Comparison of ENCODE assay signal across 7 mouse cellular contexts in the genomic region with DNA sequence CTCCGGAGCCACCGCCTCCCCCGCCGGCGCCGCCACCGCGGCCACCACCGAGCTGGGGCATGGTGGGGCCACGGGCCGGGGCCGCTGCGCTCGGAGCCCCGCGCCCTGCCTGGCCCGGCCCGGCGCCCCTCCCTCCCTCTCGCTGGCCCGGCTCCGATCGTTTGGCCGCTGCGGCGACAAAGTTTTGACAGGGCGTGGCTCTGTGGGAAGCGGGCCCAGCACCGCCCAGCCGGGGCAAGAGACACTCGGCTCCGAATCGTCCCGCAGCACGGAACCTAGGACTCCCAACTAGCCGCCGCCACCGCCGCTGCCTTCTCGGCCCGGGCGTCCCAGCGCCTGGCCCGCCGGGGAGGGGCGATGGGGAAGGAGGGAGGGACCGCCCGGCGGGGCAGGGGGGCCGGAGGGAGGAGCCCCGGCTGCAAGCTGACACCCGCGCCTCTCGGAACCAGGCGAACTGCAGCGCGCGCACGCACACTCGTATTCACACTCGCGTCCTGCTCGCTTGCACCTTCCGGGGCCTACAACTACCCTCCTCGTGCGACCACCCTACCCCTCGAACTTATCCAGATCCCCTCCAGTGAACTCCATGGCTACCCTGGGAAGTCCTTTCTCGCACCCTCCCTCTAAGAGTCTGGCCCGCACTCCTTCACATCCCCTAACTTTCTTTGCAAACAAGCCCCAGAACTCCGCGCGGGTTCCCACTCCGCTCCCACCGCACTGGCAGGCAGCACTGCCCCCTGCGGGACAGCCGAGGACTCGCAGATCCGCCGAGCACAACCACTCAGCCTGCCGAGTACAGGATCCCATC. TPM values are rescaled to one million over a fixed set of nuclear protein-coding genes. Genes with fewer than 3 reads are reported as not detected.
DNase-seq lines count a peak whose midpoint lies in the region; ATAC-seq and TF ChIP-seq lines count a peak whose summit lies in the region.

A gene (minus strand): TSS at position 363 of the 808 bp plus-strand sequence.

- peak within 1 kb of the TSS; percentile 80 for H3K4me2 ChIP-seq in embryonic facial prominence, embryonic 13.5 days
- H3K4me2 ChIP-seq in limb, embryonic 11.5 days (ENCODE audit: low read depth, severe bottlenecking), result peak within 1 kb of the TSS; percentile 93
- peak within 1 kb of the TSS; percentile 100 for H3K4me2 ChIP-seq in midbrain, embryonic 14.5 days (ENCODE audit: low read length)

- H3K27ac ChIP-seq in embryonic facial prominence, embryonic 13.5 days, result peak within 1 kb of the TSS; percentile 98
- H3K27ac ChIP-seq in heart, adult 2 months, result peak within 1 kb of the TSS; percentile 83
- H3K27ac ChIP-seq in kidney, adult 2 months (ENCODE audit: insufficient read depth, low read depth, low read length), result peak within 1 kb of the TSS; percentile 57
- peak within 1 kb of the TSS; percentile 94 for H3K27ac ChIP-seq in limb, embryonic 11.5 days (replicated peaks; ENCODE audit: low read depth, low read length)
- peak within 1 kb of the TSS; percentile 60 for H3K27ac ChIP-seq in midbrain, embryonic 14.5 days (replicated peaks; ENCODE audit: low read depth, low read length)

- peak within 1 kb of the TSS; percentile 92 for H3K4me3 ChIP-seq in embryonic facial prominence, embryonic 13.5 days
- H3K4me3 ChIP-seq in heart, adult 2 months, result peak within 1 kb of the TSS; percentile 91
- H3K4me3 ChIP-seq in kidney, adult 2 months (ENCODE audit: insufficient read depth, low read depth, low read length), result peak within 1 kb of the TSS; percentile 59
- peak within 1 kb of the TSS; percentile 94 for H3K4me3 ChIP-seq in limb, embryonic 11.5 days (ENCODE audit: low read depth, low read length)
- peak within 1 kb of the TSS; percentile 65 for H3K4me3 ChIP-seq in midbrain, embryonic 14.5 days (replicated peaks; ENCODE audit: low read depth, low read length)

- H3K27me3 ChIP-seq in embryonic facial prominence, embryonic 13.5 days, result no peaks in the 10 kb centered on the region
- H3K27me3 ChIP-seq in heart, adult 2 months (ENCODE audit: control insufficient read depth, insufficient read depth, low read length), result no peaks in the 10 kb centered on the region
- no peaks in the 10 kb centered on the region for H3K27me3 ChIP-seq in kidney, adult 2 months (replicated peaks; ENCODE audit: control insufficient read depth, insufficient read depth, low read length)
- no peaks in the 10 kb centered on the region for H3K27me3 ChIP-seq in limb, embryonic 11.5 days (ENCODE audit: control insufficient read depth, insufficient read depth, low read length)
- H3K27me3 ChIP-seq in midbrain, embryonic 14.5 days (ENCODE audit: control insufficient read depth, insufficient read depth, low read length), result no peaks in the 10 kb centered on the region

- peak; percentile 93 to 95 for DNase-seq in adrenal gland, postnatal 36 days
- peak; percentile 92 to 97 for DNase-seq in heart, adult 2 months
- DNase-seq in kidney, adult 2 months, result peak; percentile 93
- peak; percentile 98 for DNase-seq in limb, embryonic 11.5 days (ENCODE audit: low spot score)
- peak; percentile 93 for DNase-seq in midbrain, embryonic 14.5 days
- DNase-seq in spleen, adult 12 weeks (ENCODE audit: low spot score), result peak; percentile 57

- 1% methylated on average over 74 of the region's 80 CpGs for WGBS in embryonic facial prominence, embryonic 13.5 days
- 1% methylated on average over 74 of the region's 80 CpGs for WGBS in heart, adult 2 months
- WGBS in kidney, adult 2 months, result 1% methylated on average over 80 of the region's 80 CpGs
- under 1% methylated on average over 60 of the region's 80 CpGs for WGBS in limb, embryonic 11.5 days
- under 1% methylated on average over 79 of the region's 80 CpGs for WGBS in midbrain, embryonic 14.5 days

- peaks cover 36% of the 10 kb centered on the region for H3K4me1 ChIP-seq in embryonic facial prominence, embryonic 13.5 days
- H3K4me1 ChIP-seq in heart, adult 2 months (ENCODE audit: control insufficient read depth, insufficient read depth, low read length), result peaks cover 2% of the 10 kb centered on the region
- no peaks in the 10 kb centered on the region for H3K4me1 ChIP-seq in kidney, adult 2 months (ENCODE audit: control insufficient read depth, insufficient read depth, low read length)
- H3K4me1 ChIP-seq in limb, embryonic 11.5 days (ENCODE audit: control insufficient read depth, insufficient read depth, low read length), result peaks cover 12% of the 10 kb centered on the region
- H3K4me1 ChIP-seq in midbrain, embryonic 14.5 days (ENCODE audit: control insufficient read depth, insufficient read depth, low read length), result peaks cover 5% of the 10 kb centered on the region

- TF ChIP-seq CTCF in heart, adult 2 months (IDR thresholded peaks at IDR 0.05), result no peak
- TF ChIP-seq CTCF in kidney, adult 2 months (conservative IDR thresholded peaks at IDR 0.05; ENCODE audit: insufficient read depth, insufficient read length, low read depth, low read length), result peak; percentile 91

- H3K9me3 ChIP-seq in embryonic facial prominence, embryonic 13.5 days, result no peaks in the 10 kb centered on the region
- no peaks in the 10 kb centered on the region for H3K9me3 ChIP-seq in limb, embryonic 11.5 days (ENCODE audit: control insufficient read depth, low read length)
- no peaks in the 10 kb centered on the region for H3K9me3 ChIP-seq in midbrain, embryonic 14.5 days (ENCODE audit: control insufficient read depth, low read length)

- peak; percentile 93 for ATAC-seq in embryonic facial prominence, embryonic 13.5 days (ENCODE audit: insufficient number of reproducible peaks, insufficient read depth, low FRiP score, low TSS enrichment, low read depth)
- peak; percentile 94 for ATAC-seq in limb, embryonic 11.5 days (ENCODE audit: insufficient number of reproducible peaks, low FRiP score, low TSS enrichment, low read depth)
- peak; percentile 83 for ATAC-seq in midbrain, embryonic 14.5 days (ENCODE audit: low FRiP score, low TSS enrichment)

- peak; percentile 83; the same call in 1 of the 2 replicates for TF ChIP-seq POLR2A in heart, adult 2 months (IDR thresholded peaks at IDR 0.05; ENCODE audit: insufficient read depth, low read depth, low read length)
- no peak for TF ChIP-seq POLR2A in kidney, adult 2 months (IDR thresholded peaks at IDR 0.05; ENCODE audit: low read depth, low read length)

- peak; percentile 79; the same call in 1 of the 2 replicates for TF ChIP-seq EP300 in heart, adult 2 months (IDR thresholded peaks at IDR 0.05; ENCODE audit: insufficient read depth, low read depth, low read length)

- intact Hi-C loops in heart, adult 2 months (cut with DNase I), result loop anchor here (1.0 to 2.0 kb wide), 4 partner anchors 42 to 152 kb away; no protein-coding TSS in a partner anchor

- H3K9ac ChIP-seq in embryonic facial prominence, embryonic 13.5 days, result peak within 1 kb of the TSS; percentile 97
- peak within 1 kb of the TSS; percentile 81 for H3K9ac ChIP-seq in heart, adult 2 months (ENCODE audit: low read depth, low read length)
- peak within 1 kb of the TSS; percentile 96 for H3K9ac ChIP-seq in limb, embryonic 11.5 days (ENCODE audit: low read length)
- peak within 1 kb of the TSS; percentile 60 for H3K9ac ChIP-seq in midbrain, embryonic 14.5 days (replicated peaks; ENCODE audit: low read length)

- no peaks in the 10 kb centered on the region for H3K79me2 ChIP-seq in heart, adult 2 months (replicated peaks; ENCODE audit: control insufficient read depth, insufficient read depth, low read length)

- H3K36me3 ChIP-seq in embryonic facial prominence, embryonic 13.5 days, result peaks cover 18% of the 10 kb centered on the region
- no peaks in the 10 kb centered on the region for H3K36me3 ChIP-seq in heart, adult 2 months (ENCODE audit: control insufficient read depth, insufficient read depth, low read length)
- no peaks in the 10 kb centered on the region for H3K36me3 ChIP-seq in kidney, adult 2 months (ENCODE audit: control insufficient read depth, insufficient read depth, low read length)
- H3K36me3 ChIP-seq in limb, embryonic 11.5 days (ENCODE audit: control insufficient read depth, insufficient read depth, low read length), result no peaks in the 10 kb centered on the region; the same call in 1 of the 2 replicates
- no peaks in the 10 kb centered on the region for H3K36me3 ChIP-seq in midbrain, embryonic 14.5 days (ENCODE audit: control insufficient read depth, insufficient read depth, low read length)

RNA-seq across cellular contexts. Expression of the gene that starts here (rescaled TPM):
- 10 to 100 TPM; 12.3 to 14.7 TPM for total RNA-seq in adrenal gland, postnatal 36 days (2021)
- 59.2 and 63.7 TPM in 2 replicates for polyA plus RNA-seq in embryonic facial prominence, embryonic 13.5 days (2015; fragmentation: Nextera tagmentation; extraction: Ambion mirVana)
- total RNA-seq in heart, adult 2 months (2021), result 10 to 100 TPM in 1 of 2 experiments, 1 to 10 TPM in 1; 8.8 to 10.0 TPM
- polyA plus RNA-seq in heart, adult 2 months (2012; rRNA removed), result 10.6 and 17.7 TPM in 2 replicates
- 13.2 and 16.3 TPM in 2 replicates for polyA plus RNA-seq in kidney, adult 2 months (2012; rRNA removed)
- 42.4 and 44.4 TPM in 2 replicates for polyA plus RNA-seq in limb, embryonic 11.5 days (2014; fragmentation: Nextera tagmentation; extraction: Ambion mirVana)
- polyA plus RNA-seq in midbrain, embryonic 14.5 days (2014; fragmentation: Nextera tagmentation; extraction: Ambion mirVana), result 4.1 and 7.8 TPM in 2 replicates

Comparison
In these comparisons a context has a peak if more than half of its experiments do, and no peak if none do; other contexts are left out.
1. Peak in every context shown above with its lines: DNase-seq, ATAC-seq, H3K4me3 ChIP-seq and H3K27ac ChIP-seq.